Mouse (Mus musculus) embryo, embryonic 10.5 days (tissue): ENCODE measurements around the gene Upk1b.
A peak's percentile ranks its signal among the peaks of the same experiment; 100 is the strongest.

Experiments
- DNase-seq: peaks from one replicate; pipeline ENCODE4 v3.0.0-alpha.2; 2015; ENCODE audit warnings: low spot score

Upk1b gene

DNA sequence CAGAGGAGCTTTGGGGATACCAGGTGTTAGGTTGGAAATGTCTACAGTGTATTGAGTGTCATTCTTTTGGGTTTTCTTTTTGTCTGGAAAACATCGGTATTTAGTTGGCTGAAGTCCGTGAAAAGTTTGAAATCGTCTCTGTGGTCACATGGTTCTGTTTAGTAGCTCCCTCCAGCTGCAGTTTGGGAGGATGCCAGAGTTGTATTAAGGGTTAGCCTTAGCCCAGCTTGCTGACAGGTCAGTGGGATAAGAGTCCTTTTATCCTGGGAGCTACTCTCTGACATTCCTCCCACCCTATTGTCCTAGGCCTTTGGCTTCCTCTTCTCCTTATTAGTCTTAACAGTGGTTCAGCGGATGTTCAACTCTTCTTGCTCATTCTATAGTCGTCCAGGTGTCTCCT lies 38.2 kb downstream of the Upk1b start:
- no peak for DNase-seq

DNA sequence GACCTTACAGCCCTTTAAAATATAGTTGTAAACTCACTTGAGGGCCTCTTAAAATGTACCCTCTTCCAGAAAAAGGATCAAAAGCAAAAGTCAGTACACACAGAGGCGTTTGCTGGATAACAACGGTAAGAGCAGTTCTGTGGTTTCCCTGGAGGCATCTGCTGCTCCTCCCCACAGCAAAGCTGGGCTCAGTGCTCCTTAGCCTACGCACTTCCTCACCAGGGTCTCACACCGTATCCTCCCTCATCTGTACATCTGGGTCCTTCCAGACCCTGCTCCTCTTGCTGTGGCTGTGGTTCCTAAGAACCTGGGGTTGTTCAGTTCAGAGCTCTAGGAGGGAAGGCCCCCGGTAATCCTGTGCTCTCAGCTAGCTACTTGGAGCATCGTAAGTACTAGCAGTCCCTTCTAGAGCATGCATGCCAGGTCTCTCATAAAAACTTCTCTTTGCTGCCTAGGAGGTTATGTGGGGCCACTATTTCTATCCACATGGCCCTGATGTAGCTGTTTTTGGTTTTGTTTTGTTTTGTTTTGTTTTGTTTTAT lies 39.2 kb downstream of the Upk1b start:
- DNase-seq, result no peak

GRCm38 (mm10) chr16:38760239-38760638 lies 39.9 kb downstream of the Upk1b start:
- no peak for DNase-seq

DNA sequence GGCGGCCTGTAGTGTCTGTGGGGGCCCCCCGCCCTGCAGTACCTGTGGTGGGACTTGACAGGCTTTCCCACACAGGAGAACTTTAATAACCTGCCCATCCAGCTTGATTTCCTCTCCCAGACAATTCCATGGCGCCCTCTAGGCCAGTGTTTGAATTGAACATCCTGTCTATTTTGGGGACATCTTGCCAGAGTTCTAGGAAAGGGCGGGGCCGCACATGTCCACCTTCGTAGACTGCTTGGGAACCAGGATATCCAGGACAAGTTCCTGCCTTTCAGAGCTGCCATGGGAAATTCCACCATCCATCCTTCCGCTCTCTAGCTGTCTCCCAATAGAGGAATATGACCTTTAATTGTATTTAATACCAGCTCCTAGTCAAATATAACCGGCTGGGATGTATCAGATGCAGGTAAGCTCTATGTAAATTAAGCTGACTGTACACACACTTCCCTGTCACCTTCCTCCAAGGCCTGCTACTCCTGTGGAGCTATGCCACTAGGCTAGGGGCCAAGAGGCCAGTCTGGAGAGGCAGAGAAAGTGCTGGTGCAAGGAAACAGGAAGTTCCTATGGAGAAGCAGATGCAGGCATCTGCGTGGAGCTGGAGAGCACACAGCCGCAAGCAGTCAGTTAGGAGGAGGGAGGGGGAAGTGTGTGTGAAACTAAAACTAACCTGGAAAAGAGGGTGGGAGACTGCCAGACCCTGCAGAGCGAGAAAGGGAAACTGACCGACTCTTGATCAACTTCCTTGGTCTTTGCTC lies 41.8 kb downstream of the Upk1b start:
- DNase-seq, result no peak

DNA sequence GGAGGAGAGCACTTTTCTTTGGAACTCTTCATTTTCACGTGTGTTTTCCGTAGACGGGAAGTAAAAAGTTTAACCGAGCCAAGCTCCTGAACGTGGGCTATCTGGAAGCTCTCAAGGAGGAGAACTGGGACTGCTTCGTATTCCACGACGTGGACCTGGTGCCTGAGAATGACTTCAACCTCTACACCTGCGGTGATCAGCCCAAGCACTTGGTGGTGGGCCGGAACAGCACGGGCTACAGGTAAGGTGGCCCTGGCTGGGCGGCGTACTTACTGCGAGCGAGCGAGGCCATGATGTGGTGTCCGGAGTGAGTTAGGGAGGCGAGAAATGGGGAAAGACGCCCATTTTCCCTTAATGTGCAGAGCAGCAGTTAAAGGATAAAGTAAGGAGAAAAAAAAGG lies 42.5 kb downstream of the Upk1b start:
- no peak for DNase-seq

DNA sequence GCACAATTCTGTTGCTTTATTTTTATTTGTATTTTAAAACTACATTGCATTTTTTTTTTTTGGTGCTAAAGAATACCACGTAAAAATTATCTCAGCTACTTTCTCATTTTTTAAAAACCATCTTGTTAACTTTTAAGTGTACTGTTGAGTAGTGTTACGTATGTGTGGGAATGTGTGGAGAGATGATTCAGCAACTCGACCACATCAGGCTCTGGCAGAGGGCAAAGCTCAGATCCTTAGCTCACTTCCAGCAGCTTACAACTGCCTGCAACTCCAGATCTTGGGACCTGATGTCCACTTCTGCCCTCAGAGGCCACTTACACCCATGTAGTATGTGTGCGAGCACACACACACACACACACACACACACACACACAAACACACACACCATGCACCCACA lies 43.6 kb downstream of the Upk1b start:
- no peak for DNase-seq

DNA sequence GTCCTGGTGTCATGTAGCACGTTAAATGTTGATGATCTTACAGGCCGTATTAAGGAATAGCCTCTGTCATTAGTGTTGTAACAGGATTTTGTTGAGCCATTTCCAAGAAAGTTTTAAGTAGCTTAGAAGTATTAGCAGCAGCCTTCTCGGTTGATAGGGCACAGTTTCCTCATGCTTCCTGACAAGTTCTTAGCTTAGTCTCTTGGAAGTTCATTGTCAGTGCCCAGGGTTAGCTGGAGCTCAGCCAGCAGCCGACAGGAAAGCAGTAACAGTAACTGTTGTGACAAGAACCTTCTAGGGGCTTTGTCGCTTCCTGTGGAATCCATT lies 44.0 kb downstream of the Upk1b start:
- DNase-seq, result peak; percentile 22

- peak; percentile 10 for DNase-seq
These were observed 44.5 kb downstream of the Upk1b start for GRCm38 (mm10) chr16:38755452-38756176.

DNA sequence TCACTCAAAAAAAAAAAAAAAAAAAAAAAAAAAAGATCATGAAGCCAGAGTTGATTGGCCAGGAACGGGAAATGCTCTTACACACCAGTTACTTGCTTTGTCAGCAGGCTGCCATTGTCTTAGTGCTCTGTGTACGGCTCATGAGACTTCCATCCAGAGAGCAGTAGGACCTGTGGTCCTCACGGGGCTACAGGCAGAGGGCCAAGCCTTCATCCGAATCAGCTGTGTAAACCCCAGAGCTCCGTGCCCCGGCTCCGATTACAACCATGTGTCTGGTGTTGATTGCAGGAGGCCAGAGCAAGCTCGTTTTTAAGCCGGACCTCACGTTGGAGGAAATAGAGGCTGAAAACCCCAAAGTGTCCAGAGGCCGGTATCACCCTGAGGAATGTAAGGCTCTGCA lies 46.5 kb downstream of the Upk1b start:
- peak; percentile 63 for DNase-seq

- DNase-seq, result no peak
These were observed 49.3 kb downstream of the Upk1b start for GRCm38 (mm10) chr16:38750803-38751202.

DNA sequence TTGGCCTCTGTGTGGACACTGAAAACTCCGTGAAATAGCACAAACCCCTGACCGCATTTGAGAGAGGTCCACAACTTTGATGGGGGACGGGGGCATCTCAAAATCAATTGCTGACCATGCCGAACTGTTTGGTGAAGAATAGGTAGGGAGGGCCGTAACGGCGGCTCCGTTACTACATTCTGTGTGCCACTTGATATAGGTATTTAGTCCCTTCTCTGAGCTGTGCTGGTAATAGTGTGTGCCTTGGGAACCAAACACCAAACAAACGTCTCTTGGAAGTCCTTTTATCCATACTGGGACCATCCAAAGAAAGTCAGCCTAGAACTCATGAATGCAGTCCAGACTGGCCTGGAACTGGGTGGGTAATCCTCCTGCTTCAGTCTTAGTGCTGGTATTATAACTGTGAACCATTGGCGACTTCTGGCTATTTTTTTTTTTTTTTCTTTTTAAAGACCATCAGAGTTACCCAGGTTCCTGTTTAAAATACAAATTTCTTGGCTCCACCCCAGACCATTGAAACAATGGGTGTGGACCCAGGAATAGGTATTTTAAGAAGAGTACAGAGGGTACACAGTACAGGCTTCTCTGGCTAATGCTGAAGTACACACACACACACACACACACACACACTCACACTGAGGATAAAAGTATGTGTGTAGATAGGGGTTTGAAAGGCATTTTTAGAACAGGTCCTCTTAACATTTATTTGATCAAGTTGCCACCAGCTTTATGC lies 56.0 kb downstream of the Upk1b start:
- no peak for DNase-seq

- DNase-seq, result peak; percentile 59
These were observed 57.4 kb downstream of the Upk1b start for GRCm38 (mm10) chr16:38742659-38743131.

GRCm38 (mm10) chr16:38742113-38742658 lies 57.9 kb downstream of the Upk1b start, which contains the start of gene B4galt4:
Gene B4galt4 (plus strand): TSS chr16:38742264.
- peak; percentile 81 for DNase-seq

DNA sequence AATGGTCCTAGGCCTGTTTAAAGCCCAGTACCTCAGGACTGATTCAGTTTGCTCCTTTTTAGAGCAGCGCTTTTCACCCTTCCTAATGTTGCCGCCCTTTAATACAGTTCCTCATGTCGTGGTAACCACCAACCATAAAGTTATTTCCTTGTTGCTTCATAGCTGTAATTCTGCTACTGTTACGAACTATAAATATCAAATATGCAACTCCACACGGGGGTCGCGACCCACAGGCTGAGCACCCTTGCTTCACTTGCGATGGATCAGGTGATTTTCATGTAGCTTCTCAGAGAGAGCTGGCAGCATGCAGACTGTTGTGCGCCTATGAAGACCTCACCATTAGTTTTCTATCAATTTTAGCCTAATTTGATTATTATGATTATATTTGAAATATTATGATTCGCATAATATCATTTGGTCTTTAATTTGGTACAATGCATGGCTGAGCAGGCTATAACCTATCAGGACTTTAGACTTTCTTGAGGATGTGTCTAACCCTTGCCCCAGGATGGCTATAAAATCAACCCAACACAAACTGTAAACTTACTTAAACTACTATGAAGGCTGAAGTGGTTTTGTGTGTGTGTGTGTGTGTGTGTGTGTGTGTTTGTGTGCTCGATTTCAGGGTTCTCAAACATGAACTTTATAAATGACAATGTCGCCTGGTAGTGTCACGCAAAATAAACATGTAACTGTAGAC lies 58.8 kb downstream of the Upk1b start:
- no peak for DNase-seq

- DNase-seq, result no peak
These were observed 69.2 kb downstream of the Upk1b start for GRCm38 (mm10) chr16:38730921-38731320.

DNA sequence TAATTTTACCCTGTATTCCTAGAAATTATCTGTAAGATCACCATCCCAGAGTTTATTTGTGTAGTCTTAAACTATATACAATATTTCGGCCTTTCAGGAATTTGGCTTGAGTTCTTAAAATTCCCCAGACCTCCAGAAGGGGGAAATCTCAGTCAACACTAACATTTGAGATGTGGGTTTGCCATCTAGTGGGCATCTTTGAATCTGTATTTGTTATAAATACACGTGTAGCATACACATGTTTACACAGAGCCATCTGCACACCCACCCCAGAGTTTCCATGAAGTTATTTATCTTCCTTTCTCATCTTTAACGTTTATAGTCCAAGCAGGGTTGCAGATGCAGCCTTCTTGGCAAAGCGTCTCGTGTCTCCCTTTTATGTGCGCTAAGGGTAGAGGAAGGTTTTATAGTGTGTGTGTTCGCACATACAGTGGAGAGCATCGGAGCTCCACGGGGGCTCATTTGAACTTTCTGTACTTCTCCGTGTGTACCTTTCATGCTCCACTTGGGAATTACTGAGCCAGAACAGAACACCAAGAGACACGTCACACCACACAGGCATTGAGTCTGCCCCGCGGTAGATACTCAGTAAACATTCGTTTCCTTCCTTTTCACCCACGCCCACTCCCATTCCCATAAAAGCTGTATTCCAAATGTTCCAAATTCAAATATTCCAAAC lies 70.4 kb downstream of the Upk1b start:
- DNase-seq, result peak; percentile 76

- DNase-seq, result no peak
These were observed 71.0 kb downstream of the Upk1b start for GRCm38 (mm10) chr16:38729139-38729538.

- DNase-seq, result no peak
These were observed 71.5 kb downstream of the Upk1b start for GRCm38 (mm10) chr16:38728576-38729132.

GRCm38 (mm10) chr16:38724974-38725373 lies 75.2 kb downstream of the Upk1b start:
- DNase-seq, result no peak

DNA sequence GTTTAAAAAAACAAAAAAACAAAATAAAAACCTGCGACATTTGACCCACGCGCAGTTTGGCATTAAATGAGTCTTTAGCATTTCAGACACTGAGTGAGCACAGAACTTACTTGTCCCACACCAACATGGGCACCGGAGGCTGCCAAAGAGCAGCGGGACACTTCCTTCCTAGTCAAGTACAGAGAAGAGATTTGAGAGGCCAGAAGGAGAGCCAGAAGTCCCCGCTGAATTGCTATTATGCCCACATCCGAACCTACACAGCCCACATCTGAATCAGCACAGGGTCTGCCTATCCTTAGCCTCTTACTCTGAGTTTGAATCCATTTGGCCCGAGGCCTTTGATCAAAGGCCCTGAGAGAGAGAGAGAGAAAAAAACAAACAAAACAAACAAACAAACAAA lies 75.9 kb downstream of the Upk1b start:
- no peak for DNase-seq
